Mouse (Mus musculus) testis, adult 2 months (tissue): ENCODE measurements around the gene Fbxo47.

ENCODE experiments used
- CTCF ChIP-seq: fragments of 200-500 bp; IDR thresholded peaks from 2 replicates; pipeline ENCODE4 v1.5.1; 2012; ENCODE audit warnings: low read depth, mild to moderate bottlenecking, inconsistent platforms, low read length, moderate library complexity; ENCODE audit not compliant: control insufficient read depth, insufficient read depth, insufficient replicate concordance
- POLR2A ChIP-seq: fragments of 200-500 bp; IDR thresholded peaks from 2 replicates; pipeline ENCODE4 v1.6.1; 2012; ENCODE audit warnings: low read depth, mild to moderate bottlenecking, inconsistent platforms, low read length, moderate library complexity; ENCODE audit not compliant: control insufficient read depth

- no peak for TF ChIP-seq CTCF
- no peak for TF ChIP-seq POLR2A
These were observed 59.8 kb downstream of the Fbxo47 start for GRCm38 (mm10) chr11:97824168-97824567.
